Mouse (Mus musculus) liver, adult 2 months (tissue): Measurements from ENCODE around the gene Pdxdc1. TPM values are rescaled to one million over a fixed set of nuclear protein-coding genes. Genes with fewer than 3 reads are reported as not detected.
"Not testable (repeated sequence)": the region's sequence is repeated elsewhere in the genome, so short reads cannot be mapped to it uniquely, and the experiment has no call there.

Experiments used
- DNase-seq: peaks from one replicate; pipeline ENCODE4 v3.0.0-alpha.2; 2011; ENCODE audit warnings: low read depth, low spot score; ENCODE audit errors: extremely low read depth
- H3K27ac ChIP-seq: fragments of 200-500 bp; replicated peaks from 2 replicates; pipeline ENCODE4 v1.5.1; 2012; ENCODE audit warnings: low read depth, mild to moderate bottlenecking, control low read depth, inconsistent platforms, low read length; ENCODE audit not compliant: insufficient read depth
- H3K27me3 ChIP-seq: fragments of 200-500 bp; 2 replicates; pipeline ENCODE4 v1.6.1; 2012; ENCODE audit warnings: mild to moderate bottlenecking, moderate library complexity, low read length, inconsistent platforms; ENCODE audit not compliant: control insufficient read depth, insufficient read depth
- H3K36me3 ChIP-seq: fragments of 200-500 bp; 2 replicates; pipeline ENCODE4 v1.6.1; 2012; ENCODE audit warnings: low read length, inconsistent platforms; ENCODE audit not compliant: control insufficient read depth, insufficient read depth
- H3K4me1 ChIP-seq: fragments of 200-500 bp; 2 replicates; pipeline ENCODE4 v1.6.1; 2011; ENCODE audit warnings: low read length; ENCODE audit not compliant: control insufficient read depth, insufficient read depth
- H3K4me3 ChIP-seq: fragments of 200-500 bp; 2 replicates; pipeline ENCODE4 v1.5.1; 2011; ENCODE audit warnings: low read depth, mild to moderate bottlenecking, control low read depth, low read length, moderate library complexity; ENCODE audit not compliant: insufficient read depth
- H3K79me2 ChIP-seq: fragments of 200-500 bp; 2 replicates; pipeline ENCODE4 v1.6.1; 2012; ENCODE audit warnings: inconsistent platforms, mild to moderate bottlenecking, low read length, moderate library complexity; ENCODE audit not compliant: control insufficient read depth, insufficient read depth
- H3K9ac ChIP-seq: fragments of 200-500 bp; 2 replicates; pipeline ENCODE4 v1.6.1; 2012; ENCODE audit warnings: low read depth, mild to moderate bottlenecking, control low read depth, inconsistent platforms, low read length
- CTCF ChIP-seq: fragments of 200-500 bp; IDR thresholded peaks from 2 replicates; pipeline ENCODE4 v1.5.1; 2011; ENCODE audit warnings: low read depth, low read length, control low read depth
- POLR2A ChIP-seq: fragments of 200-500 bp; IDR thresholded peaks from 2 replicates; pipeline ENCODE4 v1.6.1; 2011; ENCODE audit warnings: low read length, control low read depth; ENCODE audit not compliant: insufficient read depth; ENCODE audit errors: extremely low read depth
- WGBS: fragments of 180-500 bp; shearing (Covaris S2); methylation state at CpG from one replicate; pipeline ENCODE4 v1.1.7; 2018; 5-methylcytosine and 5-hydroxymethylcytosine counted together
- polyA plus RNA-seq: library from polyadenylated mRNA; depleted of rRNA; stranded (reverse); fragments of >200 nt; gene quantifications from 2 replicates; pipeline ENCODE4 v1.2.3, GENCODE M21; 2012
- total RNA-seq: library from RNA; depleted of rRNA; stranded (reverse); fragments of >200 nt; gene quantifications from 2 replicates; pipeline ENCODE4 v1.2.3, GENCODE M21; 2014

The Pdxdc1 gene
- total and polyA plus RNA-seq, 2 experiments, result 45.5 to 112 TPM

DNA sequence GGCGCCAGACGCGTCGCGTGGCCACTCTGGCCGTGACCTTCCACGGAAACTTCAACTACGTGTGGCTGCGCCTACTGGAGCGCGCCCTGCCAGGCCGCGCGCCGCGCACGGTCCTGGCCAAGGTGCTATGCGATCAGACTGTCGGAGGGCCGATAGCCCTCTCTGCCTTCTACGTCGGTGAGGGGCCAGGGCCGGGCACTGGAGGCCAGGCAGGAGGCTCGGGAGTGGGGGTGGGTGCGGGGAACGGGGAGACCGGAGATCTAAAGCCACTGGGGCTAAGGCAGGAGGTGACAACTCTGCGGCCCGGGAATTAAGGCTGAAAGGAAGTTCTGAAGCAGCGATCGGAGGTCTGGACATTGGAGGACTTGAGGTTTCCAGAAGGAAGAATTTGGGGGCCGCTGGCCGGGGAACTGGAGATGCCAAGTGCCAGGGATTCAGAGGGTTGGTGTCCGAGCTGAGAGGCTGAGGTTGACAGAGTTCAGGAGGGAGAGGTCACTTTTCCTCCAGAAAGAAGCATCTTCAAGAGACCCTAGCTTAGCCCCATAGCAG lies 38.0 kb upstream of the Pdxdc1 start:
- no peaks in the 10 kb centered on the region for H3K4me1 ChIP-seq
- H3K4me3 ChIP-seq, result peak overlapping the region; percentile 94
- H3K79me2 ChIP-seq, result no peaks in the 10 kb centered on the region
- H3K27ac ChIP-seq, result peak overlapping the region; percentile 49
- H3K27me3 ChIP-seq, result no peaks in the 10 kb centered on the region
- DNase-seq, result no peak
- H3K9ac ChIP-seq, result peak overlapping the region; percentile 93
- 3% methylated on average over 34 of the region's 34 CpGs for WGBS
- H3K36me3 ChIP-seq, result no peaks in the 10 kb centered on the region
- TF ChIP-seq POLR2A, result no peak
- TF ChIP-seq CTCF, result no peak

DNA sequence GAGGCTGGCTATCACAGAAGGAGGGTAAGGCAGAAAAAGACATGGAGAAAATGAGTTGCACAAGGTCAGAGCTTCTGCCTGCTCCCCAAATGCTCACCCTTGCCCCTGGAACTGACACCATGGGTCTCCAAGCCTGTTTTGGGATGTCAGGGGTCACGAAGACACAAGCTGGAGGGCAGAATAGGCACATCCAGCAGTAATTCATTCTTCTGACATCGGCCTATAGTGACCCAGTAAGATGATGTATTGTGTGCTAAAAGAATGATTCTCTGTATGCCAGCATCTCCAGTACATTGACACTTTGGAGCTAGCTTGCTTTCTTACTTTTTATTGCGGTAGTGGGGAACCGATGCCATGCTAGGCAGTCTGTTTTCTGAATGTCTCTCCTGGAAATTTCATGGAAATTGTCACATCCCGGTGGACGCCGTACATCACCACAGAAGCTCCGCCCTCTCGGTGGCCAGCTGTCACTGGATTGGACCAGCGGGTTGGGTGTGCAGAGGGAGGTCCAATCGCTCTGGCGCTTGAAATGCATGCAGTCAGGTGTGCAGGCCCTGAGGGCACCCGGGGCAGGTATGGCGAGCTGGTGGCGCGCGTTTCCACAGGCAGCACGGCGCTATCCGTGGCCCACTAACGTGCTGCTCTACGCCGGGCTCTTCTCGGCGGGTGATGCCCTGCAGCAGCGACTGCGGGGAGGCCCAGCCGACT lies 37.4 kb upstream of the Pdxdc1 start:
- peak overlapping the region; percentile 93 for H3K9ac ChIP-seq
- H3K27me3 ChIP-seq, result no peaks in the 10 kb centered on the region
- peak overlapping the region; percentile 94 for H3K4me3 ChIP-seq
- H3K79me2 ChIP-seq, result no peaks in the 10 kb centered on the region
- H3K4me1 ChIP-seq, result no peaks in the 10 kb centered on the region
- DNase-seq, result peak; percentile 76
- H3K36me3 ChIP-seq, result no peaks in the 10 kb centered on the region
- WGBS, result 5% methylated on average over 28 of the region's 28 CpGs
- TF ChIP-seq POLR2A, result peak; percentile 62; the same call in 1 of the 2 replicates
- no peak for TF ChIP-seq CTCF
- peak overlapping the region; percentile 49 for H3K27ac ChIP-seq

DNA sequence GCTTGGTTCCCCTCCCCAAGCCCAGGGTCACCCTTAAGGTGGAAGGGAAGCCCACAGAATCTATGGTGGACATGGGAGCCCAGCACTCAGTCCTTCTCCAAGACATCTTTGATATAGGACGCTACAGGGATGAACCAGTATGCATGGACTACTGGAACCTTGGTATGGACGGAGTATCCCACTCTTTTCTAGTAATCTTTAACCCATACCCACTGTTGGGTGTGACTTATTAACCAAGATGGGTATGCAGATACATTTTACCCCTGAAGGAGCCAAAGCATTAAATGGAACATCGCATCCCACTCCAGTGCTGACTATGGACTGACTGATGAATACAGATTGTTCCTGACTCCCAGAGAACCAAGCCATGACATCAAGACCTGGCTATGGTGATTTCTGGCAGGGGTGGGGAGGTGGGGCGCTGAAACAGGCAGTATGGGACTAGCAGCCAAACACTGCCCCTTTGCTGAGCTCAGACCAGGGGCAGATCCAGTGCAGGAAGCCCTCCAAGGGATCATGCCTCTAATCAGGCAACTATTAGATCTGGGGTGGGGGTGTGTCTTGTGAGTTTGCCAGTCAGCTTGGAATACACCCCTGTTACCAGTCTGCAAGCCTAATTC lies 24.6 kb upstream of the Pdxdc1 start:
- DNase-seq, result no peak
- H3K79me2 ChIP-seq, result no peaks in the 10 kb centered on the region
- no peaks in the 10 kb centered on the region for H3K27me3 ChIP-seq
- no peak overlapping the region for H3K9ac ChIP-seq
- H3K36me3 ChIP-seq, result no peaks in the 10 kb centered on the region; the same call in 1 of the 2 replicates
- TF ChIP-seq POLR2A, result no peak
- TF ChIP-seq CTCF, result no peak
- no peak overlapping the region for H3K4me3 ChIP-seq
- WGBS, result 97% methylated on average over 4 of the region's 4 CpGs
- H3K4me1 ChIP-seq, result no peaks in the 10 kb centered on the region
- H3K27ac ChIP-seq, result no peak overlapping the region

DNA sequence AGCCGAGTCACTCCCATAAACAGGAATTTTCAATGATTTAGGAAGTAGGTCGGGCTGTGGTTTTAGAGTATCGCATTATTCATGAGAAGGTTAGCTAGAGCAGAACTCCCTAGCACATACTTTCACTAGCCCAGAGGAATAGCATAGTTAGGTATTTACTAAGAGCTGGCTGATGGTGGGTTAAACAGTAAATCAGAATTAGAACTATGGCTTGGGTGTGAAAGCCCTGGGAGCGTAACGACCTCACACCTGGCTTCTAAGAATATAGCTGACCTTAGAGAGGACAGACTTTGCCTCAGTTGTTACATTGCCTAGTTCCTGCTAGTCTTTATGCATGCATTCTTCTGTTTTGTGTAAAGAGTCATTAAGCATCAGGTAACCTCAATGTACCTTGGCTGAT lies 20.0 kb upstream of the Pdxdc1 start:
- H3K4me1 ChIP-seq, H3K27ac ChIP-seq, H3K27me3 ChIP-seq, H3K9ac ChIP-seq, H3K79me2 ChIP-seq, DNase-seq, H3K4me3 ChIP-seq, H3K36me3 ChIP-seq: not testable (repeated sequence)
- 95% methylated on average over 5 of the region's 5 CpGs for WGBS

DNA sequence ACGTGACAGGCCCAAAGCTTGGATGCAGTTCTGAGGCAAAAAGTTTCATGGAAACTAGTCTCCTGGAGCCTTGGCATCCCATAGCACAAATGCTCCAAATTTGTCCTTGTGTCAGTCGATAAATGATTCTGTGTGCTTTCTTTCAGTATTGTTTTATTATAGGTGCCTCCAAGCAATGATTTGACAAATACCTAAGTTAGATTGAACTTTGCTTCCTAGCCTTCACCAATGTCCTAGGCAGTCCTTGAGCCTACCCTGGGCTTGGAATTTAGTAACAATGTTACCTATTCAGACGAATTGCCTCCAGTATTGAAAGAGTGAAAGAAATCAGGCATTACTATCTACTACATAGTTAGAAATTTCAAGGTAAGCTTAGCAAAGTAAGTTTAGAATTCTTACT lies 19.6 kb upstream of the Pdxdc1 start:
- H3K27ac ChIP-seq, H3K4me1 ChIP-seq, H3K79me2 ChIP-seq, DNase-seq, H3K36me3 ChIP-seq, H3K9ac ChIP-seq, H3K27me3 ChIP-seq, H3K4me3 ChIP-seq: not testable (repeated sequence)
- WGBS, result 92% methylated on average over 3 of the region's 3 CpGs

DNA sequence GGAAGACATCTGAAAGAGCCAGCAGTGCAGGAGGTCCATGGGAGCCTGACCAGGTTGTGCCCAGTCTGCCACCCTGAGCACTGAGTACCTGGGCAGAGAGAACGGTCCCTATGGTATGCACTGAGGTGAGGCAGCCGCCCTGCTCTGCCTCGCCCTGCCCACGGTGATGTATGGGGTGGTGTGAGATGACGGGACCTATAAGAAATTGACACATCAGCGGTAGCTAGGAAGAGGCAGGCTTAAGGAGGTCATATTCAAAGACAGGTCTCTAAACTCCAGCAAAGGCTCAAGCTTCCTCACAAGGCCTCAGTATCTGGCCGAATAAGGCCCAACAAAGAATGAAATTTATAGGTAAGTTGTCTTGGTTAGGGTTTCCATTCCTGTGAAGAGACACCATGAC lies 18.9 kb upstream of the Pdxdc1 start:
- no peak for TF ChIP-seq POLR2A
- no peak for TF ChIP-seq CTCF
- Histone ChIP-seq H3K36me3 (no peaks in the 10 kb centered on the region), H3K4me1 (no peaks in the 10 kb centered on the region), H3K9ac (no peak overlapping the region), H3K27me3 (no peaks in the 10 kb centered on the region), H3K27ac (no peak overlapping the region), H3K4me3 (no peak overlapping the region), H3K79me2 (no peaks in the 10 kb centered on the region)
- WGBS, result over 99% methylated on average over 7 of the region's 7 CpGs
- no peak for DNase-seq
